Mouse (Mus musculus) bone marrow, adult 2 months (tissue): ENCODE measurements at regions not wholly inside any gene's neighbourhood (a gene's known extent, or its start where the extent isn't known, plus 50 kb on each side); places are given as distances from the start of the nearest gene placed in this dataset.

Experiments used
- CTCF ChIP-seq: fragments of 200-500 bp; IDR thresholded peaks from 2 replicates; pipeline ENCODE4 v1.5.1; 2011; ENCODE audit warnings: low read length, control low read depth; ENCODE audit not compliant: control insufficient read depth, insufficient read depth
- POLR2A ChIP-seq: fragments of 200-500 bp; IDR thresholded peaks from 2 replicates; pipeline ENCODE4 v1.6.1; 2011; ENCODE audit warnings: low read depth, mild to moderate bottlenecking, control low read depth, low read length, borderline replicate concordance; ENCODE audit not compliant: control insufficient read depth

- TF ChIP-seq POLR2A (no peak), CTCF (no peak)
Measured at GRCm38 (mm10) chr5:119755782-119756181, 76.7 kb upstream of the Tbx5 start.
